8 mouse cellular contexts compared by ENCODE assay signal in genomic region chr2:174905865-174906639, GRCm38 (mm10).
DNase-seq lines count a peak whose midpoint lies in the region; ATAC-seq and TF ChIP-seq lines count a peak whose summit lies in the region.

No protein-coding gene starts in this region.

- WGBS in heart, adult 2 months, result 27% methylated on average over 6 of the region's 6 CpGs
- 38% methylated on average over 6 of the region's 6 CpGs for WGBS in heart, embryonic 10.5 days
- WGBS in embryonic facial prominence, embryonic 11.5 days, result 35% methylated on average over 6 of the region's 6 CpGs
- WGBS in hindbrain, embryonic 15.5 days, result 35% methylated on average over 6 of the region's 6 CpGs
- WGBS in midbrain, embryonic 15.5 days, result 46% methylated on average over 6 of the region's 6 CpGs

- no peak for TF ChIP-seq POLR2A in heart, adult 2 months (IDR thresholded peaks at IDR 0.05; ENCODE audit: insufficient read depth, low read depth, low read length)

- H3K27ac ChIP-seq in heart, adult 2 months, result no peak overlapping the region
- H3K27ac ChIP-seq in heart, embryonic 10.5 days, result no peak overlapping the region
- no peak overlapping the region for H3K27ac ChIP-seq in embryonic facial prominence, embryonic 11.5 days (replicated peaks; ENCODE audit: low read depth, low read length)
- no peak overlapping the region for H3K27ac ChIP-seq in hindbrain, embryonic 15.5 days (replicated peaks)
- no peak overlapping the region for H3K27ac ChIP-seq in midbrain, embryonic 15.5 days

- H3K79me2 ChIP-seq in heart, adult 2 months (replicated peaks; ENCODE audit: control insufficient read depth, insufficient read depth, low read length), result no peaks in the 10 kb centered on the region

- no peaks in the 10 kb centered on the region for H3K4me1 ChIP-seq in heart, adult 2 months (ENCODE audit: control insufficient read depth, insufficient read depth, low read length)
- H3K4me1 ChIP-seq in heart, embryonic 10.5 days, result no peaks in the 10 kb centered on the region
- H3K4me1 ChIP-seq in E14TG2a.4 (replicated peaks; ENCODE audit: low read depth, low read length), result peaks cover 13% of the 10 kb centered on the region
- no peaks in the 10 kb centered on the region for H3K4me1 ChIP-seq in embryonic facial prominence, embryonic 11.5 days (ENCODE audit: control insufficient read depth, insufficient read depth, low read length)
- H3K4me1 ChIP-seq in hindbrain, embryonic 15.5 days (replicated peaks), result no peaks in the 10 kb centered on the region
- no peaks in the 10 kb centered on the region for H3K4me1 ChIP-seq in midbrain, embryonic 15.5 days

- TF ChIP-seq CTCF in heart, adult 2 months (IDR thresholded peaks at IDR 0.05), result peak; percentile 85
- peak; percentile 83 for TF ChIP-seq CTCF in E14TG2a.4 (conservative IDR thresholded peaks at IDR 0.05; ENCODE audit: low read length)

- no peaks in the 10 kb centered on the region for H3K9me3 ChIP-seq in heart, embryonic 10.5 days
- H3K9me3 ChIP-seq in E14TG2a.4 (ENCODE audit: low read length), result no peaks in the 10 kb centered on the region
- no peaks in the 10 kb centered on the region for H3K9me3 ChIP-seq in embryonic facial prominence, embryonic 11.5 days (replicated peaks; ENCODE audit: control insufficient read depth, low read length)
- no peaks in the 10 kb centered on the region for H3K9me3 ChIP-seq in hindbrain, embryonic 15.5 days
- H3K9me3 ChIP-seq in midbrain, embryonic 15.5 days, result no peaks in the 10 kb centered on the region

- intact Hi-C loops in heart, adult 2 months (cut with DNase I), result no loop called here
- intact Hi-C loops in left cerebral cortex, postnatal 25 days (cut with DNase I), result loop anchor here (1.0 kb wide), 1 partner anchor 232 kb away; no protein-coding TSS in a partner anchor

- no peak overlapping the region for H3K9ac ChIP-seq in heart, adult 2 months (ENCODE audit: low read depth, low read length)
- no peak overlapping the region for H3K9ac ChIP-seq in embryonic facial prominence, embryonic 11.5 days (replicated peaks; ENCODE audit: low read length)
- H3K9ac ChIP-seq in hindbrain, embryonic 15.5 days, result no peak overlapping the region
- H3K9ac ChIP-seq in midbrain, embryonic 15.5 days, result no peak overlapping the region

- TF ChIP-seq EP300 in heart, adult 2 months (IDR thresholded peaks at IDR 0.05; ENCODE audit: insufficient read depth, low read depth, low read length), result no peak

- H3K4me3 ChIP-seq in heart, adult 2 months, result no peak overlapping the region
- no peak overlapping the region for H3K4me3 ChIP-seq in heart, embryonic 10.5 days
- H3K4me3 ChIP-seq in E14TG2a.4 (replicated peaks; ENCODE audit: low read length), result no peak overlapping the region
- no peak overlapping the region for H3K4me3 ChIP-seq in embryonic facial prominence, embryonic 11.5 days (ENCODE audit: low read depth, low read length)
- no peak overlapping the region for H3K4me3 ChIP-seq in hindbrain, embryonic 15.5 days
- no peak overlapping the region for H3K4me3 ChIP-seq in midbrain, embryonic 15.5 days

- no peaks in the 10 kb centered on the region for H3K36me3 ChIP-seq in heart, adult 2 months (ENCODE audit: control insufficient read depth, insufficient read depth, low read length)
- H3K36me3 ChIP-seq in heart, embryonic 10.5 days, result no peaks in the 10 kb centered on the region
- H3K36me3 ChIP-seq in E14TG2a.4 (ENCODE audit: insufficient read depth, low read length), result no peaks in the 10 kb centered on the region
- H3K36me3 ChIP-seq in embryonic facial prominence, embryonic 11.5 days (replicated peaks; ENCODE audit: control insufficient read depth, insufficient read depth, low read depth, low read length), result no peaks in the 10 kb centered on the region
- H3K36me3 ChIP-seq in hindbrain, embryonic 15.5 days, result no peaks in the 10 kb centered on the region
- H3K36me3 ChIP-seq in midbrain, embryonic 15.5 days (replicated peaks), result no peaks in the 10 kb centered on the region

- no peak overlapping the region for H3K4me2 ChIP-seq in embryonic facial prominence, embryonic 11.5 days (ENCODE audit: low read depth, low read length)
- H3K4me2 ChIP-seq in hindbrain, embryonic 15.5 days, result no peak overlapping the region
- H3K4me2 ChIP-seq in midbrain, embryonic 15.5 days, result no peak overlapping the region

- peak; percentile 60 for ATAC-seq in embryonic facial prominence, embryonic 11.5 days (replicated peaks; ENCODE audit: insufficient number of reproducible peaks, low FRiP score, low TSS enrichment, low read depth)
- ATAC-seq in hindbrain, embryonic 15.5 days (ENCODE audit: low FRiP score, low read depth), result peak; percentile 73
- peak; percentile 73 for ATAC-seq in midbrain, embryonic 15.5 days (replicated peaks)
- ATAC-seq in inflammation-experienced regulatory T-cells, adult 6 months, result no peak

- no peak for DNase-seq in heart, adult 2 months
- DNase-seq in heart, embryonic 10.5 days (ENCODE audit: low spot score), result no peak
- DNase-seq in embryonic facial prominence, embryonic 11.5 days (ENCODE audit: low spot score), result peak; percentile 89
- peak; percentile 34 to 57 for DNase-seq in left cerebral cortex, postnatal 25 days (ENCODE audit: low spot score in 2 of 2)

- no peaks in the 10 kb centered on the region for H3K27me3 ChIP-seq in heart, adult 2 months (ENCODE audit: control insufficient read depth, insufficient read depth, low read length)
- peaks cover 3% of the 10 kb centered on the region; the same call in 1 of the 2 replicates for H3K27me3 ChIP-seq in heart, embryonic 10.5 days (ENCODE audit: insufficient read depth, poor library complexity, severe bottlenecking)
- H3K27me3 ChIP-seq in E14TG2a.4 (ENCODE audit: insufficient read depth, low read length), result peaks cover 26% of the 10 kb centered on the region; the same call in 1 of the 2 replicates
- H3K27me3 ChIP-seq in embryonic facial prominence, embryonic 11.5 days (ENCODE audit: control insufficient read depth, insufficient read depth, low read length), result no peaks in the 10 kb centered on the region
- no peaks in the 10 kb centered on the region for H3K27me3 ChIP-seq in hindbrain, embryonic 15.5 days
- H3K27me3 ChIP-seq in midbrain, embryonic 15.5 days (replicated peaks), result no peaks in the 10 kb centered on the region

Comparison
In these comparisons a context has a peak if more than half of its experiments do, and no peak if none do; other contexts are left out.
1. DNase-seq: peak in embryonic facial prominence, embryonic 11.5 days (single experiment) and left cerebral cortex, postnatal 25 days (2 of 2); none in heart, adult 2 months (0 of 2) and heart, embryonic 10.5 days (single experiment).